Mouse (Mus musculus): ENCODE measurements at regions not wholly inside any gene's neighbourhood (a gene's known extent, or its start where the extent isn't known, plus 50 kb on each side); places are given as distances from the start of the nearest gene placed in this dataset.

DNA sequence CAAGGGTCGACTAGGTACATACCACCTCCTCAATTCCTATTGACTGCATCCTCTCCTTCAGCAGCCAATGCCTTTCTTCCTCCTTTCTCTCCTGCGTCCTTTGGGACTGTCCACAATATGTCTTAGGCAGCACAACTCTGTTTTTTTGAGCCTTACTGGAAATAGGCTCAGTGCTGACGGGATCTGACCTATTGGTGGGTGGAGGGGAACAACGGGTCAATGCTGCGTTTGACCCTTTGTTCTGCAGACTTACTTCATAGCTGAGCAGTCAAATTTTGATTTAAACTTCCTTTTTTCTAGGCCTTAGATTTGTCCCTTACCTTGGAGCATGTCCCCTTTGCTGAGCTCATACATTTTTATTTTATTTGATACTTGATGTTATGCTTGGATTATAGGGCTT is 103.4 kb downstream of the Gm10295 start:
- no peak overlapping the region for H3K9ac ChIP-seq (ENCODE audit: insufficient read depth, low read depth)
- H3K4me2 ChIP-seq (ENCODE audit: insufficient read depth, low read depth, poor library complexity, severe bottlenecking): no peak overlapping the region
- dilution Hi-C loops (cut with MboI; ENCODE audit: extremely low pct_ligation_motif_present, extremely low pct_unique_long_range_greater_than_20kb, low sequenced_read_pairs): no loop called here
- H3K27ac ChIP-seq (ENCODE audit: insufficient read depth, low read depth): no peak overlapping the region
- H3K27me3 ChIP-seq (replicated peaks): no peaks in the 10 kb centered on the region
- H3K79me2 ChIP-seq (replicated peaks; ENCODE audit: control insufficient read depth, extremely low read depth, insufficient read depth, poor library complexity, severe bottlenecking): no peaks in the 10 kb centered on the region
- in situ Hi-C loops (cut with MboI; ENCODE audit: low pct_ligation_motif_present, low pct_unique_long_range_greater_than_20kb, low sequenced_read_pairs): no loop called here
- TF ChIP-seq MXI1 (IDR thresholded peaks at IDR 0.05; ENCODE audit: low read depth, low read length) (no peak), MAX (IDR thresholded peaks at IDR 0.05; ENCODE audit: low read length) (no peak), RCOR1 (conservative IDR thresholded peaks at IDR 0.05; ENCODE audit: low read depth, low read length) (no peak), ETS1 (conservative IDR thresholded peaks at IDR 0.05; ENCODE audit: low read depth, low read length) (no peak), PAX5 (IDR thresholded peaks at IDR 0.05; ENCODE audit: low read length) (no peak), SIN3A (IDR thresholded peaks at IDR 0.05; ENCODE audit: low read length) (no peak), POLR2AphosphoS2 (IDR thresholded peaks at IDR 0.05; ENCODE audit: low read depth, low read length) (no peak), SMC3 (IDR thresholded peaks at IDR 0.05; ENCODE audit: low read depth, low read length) (no peak)
- no peak for DNase-seq (ENCODE audit: extremely low read depth)
- H3K4me1 ChIP-seq (ENCODE audit: control insufficient read depth in 1 of 2, insufficient read depth in 2 of 2): no peaks in the 10 kb centered on the region
- peaks cover 60% of the 10 kb centered on the region for H3K9me3 ChIP-seq (replicated peaks; ENCODE audit: low read length)
- no peak overlapping the region for H3K4me3 ChIP-seq (replicated peaks in 1 of 3; ENCODE audit: low read depth in 2 of 3, low read length in 2 of 3, poor library complexity in 1 of 3)
- H3K36me3 ChIP-seq (replicated peaks in 1 of 2; ENCODE audit: control insufficient read depth in 1 of 2, insufficient read depth in 1 of 2, low read length in 1 of 2): no peaks in the 10 kb centered on the region

DNA sequence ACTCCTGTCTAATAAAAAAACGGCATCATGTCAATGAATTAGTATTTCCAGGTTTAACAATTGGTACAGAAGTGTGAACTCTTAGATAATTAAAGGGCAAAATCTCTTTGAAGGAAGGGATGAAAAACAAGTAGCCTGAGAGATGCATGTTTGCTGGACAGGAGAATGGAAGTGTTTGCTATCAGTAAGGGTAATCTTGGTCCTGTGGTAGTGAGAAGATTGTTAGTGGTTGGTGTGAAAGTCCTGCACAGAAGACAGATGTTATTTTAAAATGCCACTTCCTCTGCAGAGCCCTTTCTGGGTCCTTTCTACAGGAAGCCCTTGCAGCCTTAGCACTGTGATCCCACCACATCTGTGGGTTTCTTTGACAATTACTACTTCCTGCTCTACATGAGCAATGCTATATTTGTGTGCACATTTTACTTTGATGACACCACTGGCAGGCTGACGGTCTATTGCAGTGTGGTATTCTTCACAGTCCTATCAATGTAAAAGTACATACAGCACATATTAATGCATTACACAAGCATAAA is 108.8 kb downstream of the Gm10295 start:
- dilution Hi-C loops (cut with MboI; ENCODE audit: extremely low pct_ligation_motif_present, extremely low pct_unique_long_range_greater_than_20kb, low sequenced_read_pairs) (no loop called here), in situ Hi-C loops (cut with MboI; ENCODE audit: low pct_ligation_motif_present, low pct_unique_long_range_greater_than_20kb, low sequenced_read_pairs) (no loop called here)
- Histone ChIP-seq H3K9ac (ENCODE audit: insufficient read depth, low read depth) (no peak overlapping the region), H3K79me2 (replicated peaks; ENCODE audit: control insufficient read depth, extremely low read depth, insufficient read depth, poor library complexity, severe bottlenecking) (no peaks in the 10 kb centered on the region), H3K36me3 (replicated peaks in 1 of 2; ENCODE audit: control insufficient read depth in 1 of 2, insufficient read depth in 1 of 2, low read length in 1 of 2) (no peaks in the 10 kb centered on the region), H3K4me3 (replicated peaks in 1 of 3; ENCODE audit: low read depth in 2 of 3, low read length in 2 of 3, poor library complexity in 1 of 3) (no peak overlapping the region), H3K9me3 (replicated peaks; ENCODE audit: low read length) (peaks cover 55% of the 10 kb centered on the region), H3K27ac (ENCODE audit: insufficient read depth, low read depth) (no peak overlapping the region), H3K27me3 (replicated peaks) (no peaks in the 10 kb centered on the region), H3K4me1 (ENCODE audit: control insufficient read depth in 1 of 2, insufficient read depth in 2 of 2) (no peaks in the 10 kb centered on the region), H3K4me2 (ENCODE audit: insufficient read depth, low read depth, poor library complexity, severe bottlenecking) (no peak overlapping the region)
- TF ChIP-seq NRF1 (IDR thresholded peaks at IDR 0.05; ENCODE audit: low read depth, low read length): no peak
- no peak for TF ChIP-seq MAX (IDR thresholded peaks at IDR 0.05; ENCODE audit: low read length)
- TF ChIP-seq PAX5 (IDR thresholded peaks at IDR 0.05; ENCODE audit: low read length): no peak
- no peak for TF ChIP-seq CHD1 (IDR thresholded peaks at IDR 0.05; ENCODE audit: low read depth, low read length)
- no peak for TF ChIP-seq RAD21 (IDR thresholded peaks at IDR 0.05; ENCODE audit: low read depth, low read length)
- no peak for TF ChIP-seq UBTF (IDR thresholded peaks at IDR 0.05; ENCODE audit: low read depth, low read length)
- no peak for TF ChIP-seq USF2 (conservative IDR thresholded peaks at IDR 0.05; ENCODE audit: low read depth, low read length)
- TF ChIP-seq USF1 (IDR thresholded peaks at IDR 0.05; ENCODE audit: low read depth, low read length): no peak
- no peak for TF ChIP-seq ETS1 (conservative IDR thresholded peaks at IDR 0.05; ENCODE audit: low read depth, low read length)
- TF ChIP-seq MAZ (IDR thresholded peaks at IDR 0.05; ENCODE audit: low read depth, low read length): no peak
- no peak for TF ChIP-seq POLR2A (IDR thresholded peaks at IDR 0.05; ENCODE audit: low read depth, low read length)
- no peak for TF ChIP-seq ZMIZ1 (IDR thresholded peaks at IDR 0.05; ENCODE audit: low read depth, low read length)
- no peak for TF ChIP-seq TCF12 (IDR thresholded peaks at IDR 0.05; ENCODE audit: low read depth, low read length)
- no peak for TF ChIP-seq BHLHE40 (IDR thresholded peaks at IDR 0.05; ENCODE audit: low read depth, low read length)
- no peak for TF ChIP-seq ZKSCAN1 (IDR thresholded peaks at IDR 0.05; ENCODE audit: borderline replicate concordance, low read depth, low read length)
- TF ChIP-seq MEF2A (IDR thresholded peaks at IDR 0.05; ENCODE audit: borderline replicate concordance, low read depth, low read length): no peak
- no peak for TF ChIP-seq HCFC1 (IDR thresholded peaks at IDR 0.05; ENCODE audit: low read depth, low read length)
- TF ChIP-seq SIN3A (IDR thresholded peaks at IDR 0.05; ENCODE audit: low read length): no peak
- no peak for TF ChIP-seq EP300 (IDR thresholded peaks at IDR 0.05; ENCODE audit: low read length)
- no peak for TF ChIP-seq JUND (conservative IDR thresholded peaks at IDR 0.05; ENCODE audit: low read depth, low read length)
- DNase-seq (ENCODE audit: extremely low read depth): no peak

Measured in CH12.LX (cell line).